Mouse (Mus musculus) small intestine, adult 2 months (tissue): ENCODE results near the gene Rab27a.

Experiments
- CTCF ChIP-seq: fragments of 200-500 bp; IDR thresholded peaks from 2 replicates; pipeline ENCODE4 v1.5.1; 2012; ENCODE audit warnings: low read depth, mild to moderate bottlenecking, control low read depth, inconsistent platforms, low read length, moderate library complexity, mixed read lengths; ENCODE audit not compliant: insufficient replicate concordance, insufficient read length; ENCODE audit errors: extremely low read depth
- POLR2A ChIP-seq: fragments of 200-500 bp; IDR thresholded peaks from 2 replicates; pipeline ENCODE4 v1.6.1; 2012; ENCODE audit warnings: low read depth, mild to moderate bottlenecking, control low read depth, inconsistent platforms, low read length, moderate library complexity

DNA sequence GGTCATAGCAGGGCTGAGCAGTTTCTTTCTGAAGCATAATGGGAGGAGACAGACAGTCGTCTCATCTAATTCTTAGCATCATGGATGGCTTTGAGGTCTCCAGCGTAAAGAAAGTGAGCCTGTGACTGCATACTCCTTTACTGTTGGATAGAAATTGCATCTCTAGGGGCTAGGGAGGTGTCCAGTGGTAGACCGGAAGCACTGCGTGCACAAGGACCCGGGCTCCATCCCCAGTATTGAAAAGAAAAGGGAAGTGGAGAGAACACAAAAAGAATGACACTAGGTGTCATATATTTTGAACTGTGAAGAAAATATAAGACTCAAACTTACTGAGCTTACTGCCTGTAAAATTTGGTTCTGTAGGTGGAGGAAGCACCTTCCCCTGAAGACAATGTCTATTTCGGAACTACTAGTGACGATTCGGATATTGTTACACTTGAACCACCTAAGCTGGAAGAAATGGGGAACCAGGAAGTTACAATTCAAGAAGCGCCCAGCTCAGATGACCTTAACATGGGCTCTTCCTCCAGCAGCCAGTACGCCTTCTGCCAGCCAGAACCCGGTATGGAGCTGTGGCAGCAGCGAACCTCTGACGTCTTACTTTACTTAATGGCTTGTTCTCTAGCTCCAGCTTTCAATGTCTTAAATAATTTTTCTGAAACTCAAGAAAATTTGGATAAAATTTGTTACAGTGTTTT, 43.2 kb upstream of the Rab27a start:
- TF ChIP-seq CTCF (no peak), POLR2A (no peak)
